Mouse (Mus musculus): ENCODE results near the gene Gid4.

Gid4 gene

GRCm38 (mm10) chr11:60416963-60417716 is at the start of gene Gid4:
TSS of gene Gid4 (plus strand) at chr11:60417145.
- peak; percentile 99 for DNase-seq (ENCODE audit: low spot score)

GRCm38 (mm10) chr11:60367256-60367655 is 49.7 kb upstream of the Gid4 start:
- no peak for DNase-seq (ENCODE audit: low spot score)

GRCm38 (mm10) chr11:60368909-60369308 is 48.0 kb upstream of the Gid4 start:
- no peak for DNase-seq (ENCODE audit: low spot score)

GRCm38 (mm10) chr11:60369448-60369847 is 47.5 kb upstream of the Gid4 start:
- DNase-seq (ENCODE audit: low spot score): no peak

DNA sequence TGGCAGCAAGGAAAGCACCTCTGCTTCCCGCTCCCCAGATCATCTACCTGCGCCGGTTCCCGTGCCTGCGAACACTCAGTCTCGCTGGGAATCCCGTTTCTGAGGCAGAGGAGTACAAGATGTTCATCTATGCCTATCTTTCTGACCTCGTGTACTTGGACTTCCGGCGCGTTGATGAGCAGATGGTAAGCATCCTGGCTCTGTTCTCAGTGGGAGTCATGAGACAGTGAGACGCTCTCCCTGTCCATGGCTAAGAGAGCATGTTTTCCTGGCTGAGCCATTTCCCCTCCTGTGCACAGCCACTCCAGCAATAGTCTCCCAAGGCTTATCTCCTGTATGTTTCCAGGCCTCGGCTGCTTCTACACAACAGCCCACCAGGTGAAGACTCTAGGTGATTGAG is 46.5 kb upstream of the Gid4 start:
- DNase-seq (ENCODE audit: low spot score): no peak

GRCm38 (mm10) chr11:60374481-60374880 is 42.5 kb upstream of the Gid4 start:
- DNase-seq (ENCODE audit: low spot score): no peak

GRCm38 (mm10) chr11:60383518-60383917 is 33.4 kb upstream of the Gid4 start:
- no peak for DNase-seq (ENCODE audit: low spot score)

DNA sequence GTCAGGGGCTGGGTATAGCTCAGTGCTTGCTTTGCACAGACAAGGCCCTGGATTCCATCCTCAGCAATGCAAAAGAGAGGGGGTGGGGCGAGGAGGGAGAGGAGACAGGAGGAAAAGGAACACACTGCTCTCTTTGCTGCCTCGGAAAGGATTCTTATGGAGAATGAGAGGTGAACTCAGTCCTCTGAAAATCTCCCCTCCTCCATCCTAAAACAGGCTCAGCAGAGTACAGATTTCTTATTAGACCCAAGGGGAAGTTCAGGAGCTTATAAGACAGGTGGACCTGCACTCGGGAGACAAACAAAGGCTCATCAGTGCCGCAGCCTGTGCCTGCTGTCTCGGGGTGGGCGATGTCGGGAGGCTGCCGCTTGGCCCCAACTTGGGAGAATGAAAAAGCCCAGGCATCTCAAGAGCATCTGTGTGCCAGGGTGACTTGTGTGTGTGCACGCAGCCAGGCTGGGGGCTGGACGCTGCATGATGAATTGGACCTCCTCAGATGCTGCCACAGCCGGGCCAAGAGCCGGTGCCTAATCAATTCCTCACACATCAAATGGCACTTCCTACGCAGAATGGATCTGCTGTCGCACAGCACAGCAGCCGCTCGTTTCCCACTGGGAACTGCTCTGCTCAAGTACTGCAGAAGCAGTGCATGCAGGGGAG is 32.1 kb upstream of the Gid4 start:
- DNase-seq (ENCODE audit: low spot score): no peak

DNA sequence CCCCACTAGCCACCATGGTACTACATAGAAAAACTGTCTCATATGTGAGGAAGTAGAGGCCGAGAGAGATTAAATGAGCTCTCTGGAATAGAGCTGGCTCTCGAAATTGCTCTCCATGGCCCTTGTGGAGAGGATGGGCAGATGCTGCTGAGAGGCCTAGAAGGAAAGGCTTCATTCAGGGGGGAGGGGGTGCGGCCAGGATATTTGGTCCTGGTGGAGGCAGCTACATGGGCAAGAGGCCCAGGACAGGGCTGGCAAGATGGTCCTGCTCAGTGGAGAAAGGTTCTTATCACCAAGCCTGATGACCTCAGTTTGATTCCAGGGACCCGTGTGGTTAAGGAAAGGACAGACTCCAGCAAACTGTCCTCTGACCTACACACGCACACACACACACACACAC is 31.0 kb upstream of the Gid4 start:
- DNase-seq (ENCODE audit: low spot score): no peak

- no peak for DNase-seq (ENCODE audit: low spot score)
Measured at GRCm38 (mm10) chr11:60387944-60388343, 29.0 kb upstream of the Gid4 start.

GRCm38 (mm10) chr11:60391346-60391745 is 25.6 kb upstream of the Gid4 start:
- no peak for DNase-seq (ENCODE audit: low spot score)

DNA sequence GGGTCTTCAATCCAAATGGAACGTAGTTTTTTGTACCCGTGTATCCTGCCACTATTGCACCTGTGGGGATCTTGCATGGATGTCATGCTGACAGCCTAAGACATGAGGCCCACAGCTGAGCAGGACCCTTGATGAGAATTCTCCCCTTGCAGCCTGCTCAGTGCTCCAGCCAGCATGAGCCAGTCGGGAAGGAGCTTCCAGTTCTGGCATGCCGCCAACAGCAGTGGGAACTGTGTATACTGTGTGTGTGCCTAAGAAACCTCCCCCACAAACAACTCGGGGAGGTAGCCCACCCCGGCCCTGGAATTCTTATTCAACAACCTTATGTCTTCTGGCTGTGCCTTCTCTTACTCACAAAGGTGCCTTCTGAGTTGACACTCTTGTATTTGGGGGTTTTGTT is 20.4 kb upstream of the Gid4 start:
- no peak for DNase-seq (ENCODE audit: low spot score)

DNA sequence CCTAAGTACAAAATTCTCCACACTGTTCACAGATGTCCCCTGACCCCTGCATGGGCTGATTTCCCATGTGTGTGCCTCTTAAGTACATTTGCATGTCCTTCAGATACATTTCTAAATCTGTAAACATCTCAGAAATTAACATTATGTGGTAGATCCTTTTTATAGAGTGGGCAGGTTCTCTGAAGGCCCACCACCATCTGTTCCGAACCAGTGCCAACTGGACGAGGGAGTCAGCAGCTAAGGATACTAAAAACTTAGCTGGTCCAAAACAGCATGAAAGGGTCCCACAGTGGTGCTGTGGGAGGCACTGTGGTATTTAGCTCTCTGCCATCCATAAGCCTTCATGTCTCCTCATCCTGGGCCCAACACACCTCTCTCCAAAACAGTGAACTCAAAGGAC is 19.8 kb upstream of the Gid4 start:
- no peak for DNase-seq (ENCODE audit: low spot score)

DNA sequence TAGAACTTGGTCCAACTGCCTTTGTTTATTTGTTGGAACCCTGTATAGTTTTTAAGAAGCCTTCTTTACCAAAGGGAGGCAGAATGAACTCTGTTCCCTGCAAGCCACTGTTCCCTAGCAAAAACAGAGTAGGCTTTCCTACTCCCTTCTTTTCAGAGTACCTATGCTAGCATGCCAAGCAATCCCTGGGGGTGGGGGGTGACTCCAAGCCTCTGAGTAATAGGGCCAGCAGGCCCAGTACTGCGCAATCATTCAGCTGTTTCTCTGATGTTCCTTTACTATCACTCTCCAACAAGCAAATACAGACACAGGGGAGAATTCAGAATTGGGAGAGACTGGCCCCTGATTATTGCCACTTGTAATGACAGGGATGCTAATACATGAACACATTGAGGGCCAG is 10.3 kb upstream of the Gid4 start:
- no peak for DNase-seq (ENCODE audit: low spot score)

DNA sequence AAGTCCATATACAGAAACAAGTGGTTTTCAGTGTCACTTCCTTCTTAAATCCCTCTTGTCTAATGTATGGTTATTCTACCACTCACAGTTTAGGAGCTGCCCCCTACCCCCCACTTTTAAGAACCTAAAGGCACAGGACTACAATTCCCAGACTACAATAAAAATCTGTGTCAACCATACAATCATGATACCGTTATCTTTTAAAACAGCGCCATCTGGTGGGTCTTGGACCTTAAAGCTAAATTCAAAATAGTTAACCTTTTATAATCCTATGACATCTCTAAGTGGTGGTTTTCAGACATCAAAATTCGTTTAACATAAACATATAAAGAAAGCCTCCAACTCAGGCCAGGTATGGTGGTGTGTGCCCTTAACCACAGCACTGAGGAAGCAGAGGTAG is 4.8 kb upstream of the Gid4 start:
- peak; percentile 72 for DNase-seq (ENCODE audit: low spot score)

- DNase-seq (ENCODE audit: low spot score): no peak
Measured at GRCm38 (mm10) chr11:60412921-60413320, 4.0 kb upstream of the Gid4 start.

- DNase-seq (ENCODE audit: low spot score): peak; percentile 52
Measured at GRCm38 (mm10) chr11:60416590-60416962, 369 bp upstream of the Gid4 start.

GRCm38 (mm10) chr11:60417717-60418472 is 950 bp downstream of the Gid4 start, which contains the start of gene Atpaf2:
TSS of gene Atpaf2 (minus strand) at chr11:60418457.
- DNase-seq (ENCODE audit: low spot score): no peak

- peak; percentile 11 for DNase-seq (ENCODE audit: low spot score)
Measured at GRCm38 (mm10) chr11:60418473-60418803, 1.5 kb downstream of the Gid4 start.

GRCm38 (mm10) chr11:60422046-60422668 is 5.2 kb downstream of the Gid4 start:
- DNase-seq (ENCODE audit: low spot score): no peak

GRCm38 (mm10) chr11:60423006-60423405 is 6.1 kb downstream of the Gid4 start:
- DNase-seq (ENCODE audit: low spot score): no peak

GRCm38 (mm10) chr11:60426417-60426816 is 9.5 kb downstream of the Gid4 start:
- DNase-seq (ENCODE audit: low spot score): no peak

- no peak for DNase-seq (ENCODE audit: low spot score)
Measured at GRCm38 (mm10) chr11:60427628-60428027, 10.7 kb downstream of the Gid4 start.

All from urinary bladder, postnatal 14 days (tissue).